ENCODE assay signal across 29 mouse cellular contexts in the genomic region with DNA sequence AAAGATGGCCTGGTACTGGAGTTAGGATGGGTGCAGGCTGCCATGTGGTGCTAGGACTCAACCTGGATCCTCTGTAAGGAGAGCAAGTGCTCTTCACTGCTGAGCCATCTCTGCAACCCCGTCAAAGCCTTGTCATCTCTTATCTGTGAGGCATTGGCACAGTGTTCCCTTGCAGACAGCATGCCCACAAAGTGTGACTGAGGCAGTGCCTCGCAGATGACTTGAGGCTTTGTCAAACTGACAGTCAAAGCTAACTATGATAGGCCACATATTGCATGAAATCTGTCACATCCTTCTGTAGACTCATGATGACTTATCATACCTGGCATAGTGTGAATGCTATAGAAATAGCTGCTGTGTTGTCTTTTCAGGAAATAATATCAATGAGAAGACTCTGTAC. TPM values are rescaled to one million over a fixed set of nuclear protein-coding genes. Genes with fewer than 3 reads are reported as not detected.
DNase-seq lines count a peak whose midpoint lies in the region; ATAC-seq and TF ChIP-seq lines count a peak whose summit lies in the region.
"Had no signal": no experiment of that assay in that cellular context is flagged by ENCODE, and none has a peak within 500 bp of the region (broad histone marks: within the 10 kb centered on the region; RNA-seq: fewer than 3 reads in every experiment).

No protein-coding gene starts in this region.

- H3K9ac ChIP-seq in forebrain, postnatal 0 days: no peak overlapping the region
- H3K9ac ChIP-seq in liver, postnatal 0 days (replicated peaks): no peak overlapping the region
- H3K9ac ChIP-seq in neural tube, embryonic 15.5 days (replicated peaks): no peak overlapping the region
- H3K9ac ChIP-seq: embryonic facial prominence, embryonic 12.5 days; forebrain, embryonic 12.5 days; heart, embryonic 13.5 days; hindbrain, embryonic 15.5 days; kidney, embryonic 15.5 days had no signal

- DNase-seq in forebrain, postnatal 0 days: peak; percentile 47
- no peak for DNase-seq in forebrain, embryonic 10.5 days (ENCODE audit: extremely low spot score, low spot score)
- DNase-seq in brain, adult 2 months (ENCODE audit: low read depth, low spot score): peak; percentile 40
- no peak for DNase-seq in liver, postnatal 0 days
- no peak for DNase-seq in kidney, postnatal 4 days
- DNase-seq in spleen, postnatal 36 days (ENCODE audit: low spot score in 2 of 2): no peak
- DNase-seq: adrenal gland, postnatal 25 days; cerebellum, adult 8-10 months; cerebellum, postnatal 25 days; gastrocnemius, postnatal 10 days; heart, postnatal 10 days; kidney, adult 11 months; kidney, postnatal 25 days; left cerebral cortex, postnatal 4 days; lung, adult 2 months; lung, postnatal 10 days; midbrain, embryonic 14.5 days; retina, postnatal 1 day; right cerebral cortex, postnatal 25 days; thymus, postnatal 14 days had no signal

- peak; percentile 73 for ATAC-seq in forebrain, postnatal 0 days
- ATAC-seq in erythroid progenitor cell, adult 5-6 weeks (replicated peaks; ENCODE audit: low FRiP score, poor library complexity, severe bottlenecking): peak; percentile 12
- peak; percentile 18; the same call in 1 of the 2 replicates for ATAC-seq in liver, postnatal 0 days
- ATAC-seq in neural tube, embryonic 15.5 days (ENCODE audit: low FRiP score): no peak
- ATAC-seq: inflammation-experienced regulatory T-cells, adult 6 months had no signal

- H3K27me3 ChIP-seq in forebrain, postnatal 0 days (ENCODE audit: insufficient read depth, low read length): no peaks in the 10 kb centered on the region
- H3K27me3 ChIP-seq in forebrain, embryonic 10.5 days (ENCODE audit: poor library complexity, severe bottlenecking): no peaks in the 10 kb centered on the region
- no peaks in the 10 kb centered on the region for H3K27me3 ChIP-seq in liver, postnatal 0 days (ENCODE audit: insufficient read depth, low read length)
- no peaks in the 10 kb centered on the region for H3K27me3 ChIP-seq in neural tube, embryonic 15.5 days (replicated peaks)
- H3K27me3 ChIP-seq: embryonic facial prominence, embryonic 12.5 days; forebrain, embryonic 12.5 days; heart, embryonic 13.5 days; hindbrain, embryonic 15.5 days; kidney, embryonic 15.5 days had no signal

- H3K4me2 ChIP-seq in forebrain, postnatal 0 days (ENCODE audit: low read depth): no peak overlapping the region
- no peak overlapping the region for H3K4me2 ChIP-seq in liver, postnatal 0 days (ENCODE audit: low read depth, low read length)
- H3K4me2 ChIP-seq in neural tube, embryonic 15.5 days: no peak overlapping the region
- H3K4me2 ChIP-seq: embryonic facial prominence, embryonic 12.5 days; forebrain, embryonic 12.5 days; heart, embryonic 13.5 days; hindbrain, embryonic 15.5 days; kidney, embryonic 15.5 days had no signal

- H3K4me1 ChIP-seq in forebrain, postnatal 0 days (ENCODE audit: insufficient read depth): no peaks in the 10 kb centered on the region
- peaks cover 14% of the 10 kb centered on the region; the same call in 1 of the 2 replicates for H3K4me1 ChIP-seq in forebrain, embryonic 10.5 days
- peaks cover 30% of the 10 kb centered on the region for H3K4me1 ChIP-seq in liver, postnatal 0 days (ENCODE audit: insufficient read depth)
- peaks cover 4% of the 10 kb centered on the region for H3K4me1 ChIP-seq in neural tube, embryonic 15.5 days
- H3K4me1 ChIP-seq: embryonic facial prominence, embryonic 12.5 days; forebrain, embryonic 12.5 days had no signal

- no peak overlapping the region for H3K4me3 ChIP-seq in forebrain, postnatal 0 days (ENCODE audit: low read depth, low read length)
- no peak overlapping the region for H3K4me3 ChIP-seq in forebrain, embryonic 10.5 days
- H3K4me3 ChIP-seq in liver, postnatal 0 days (ENCODE audit: low read depth, low read length): no peak overlapping the region
- no peak overlapping the region for H3K4me3 ChIP-seq in neural tube, embryonic 15.5 days (replicated peaks)
- H3K4me3 ChIP-seq: embryonic facial prominence, embryonic 12.5 days; forebrain, embryonic 12.5 days; heart, embryonic 13.5 days; hindbrain, embryonic 15.5 days; kidney, embryonic 15.5 days; layer of hippocampus, adult 2 months had no signal

- no peaks in the 10 kb centered on the region for H3K36me3 ChIP-seq in forebrain, postnatal 0 days (ENCODE audit: insufficient read depth)
- H3K36me3 ChIP-seq in forebrain, embryonic 10.5 days (replicated peaks): no peaks in the 10 kb centered on the region
- 0 out of 2 replicates have a peak, but pooled peaks cover 2% of the 10 kb centered on the region for H3K36me3 ChIP-seq in liver, postnatal 0 days (replicated peaks; ENCODE audit: insufficient read depth, low read length)
- H3K36me3 ChIP-seq in neural tube, embryonic 15.5 days: peaks cover 4% of the 10 kb centered on the region; the same call in 1 of the 2 replicates
- H3K36me3 ChIP-seq: embryonic facial prominence, embryonic 12.5 days; forebrain, embryonic 12.5 days; hindbrain, embryonic 15.5 days had no signal

- WGBS in forebrain, postnatal 0 days: 60% methylated on average over 2 of the region's 2 CpGs
- WGBS in forebrain, embryonic 10.5 days: 81% methylated on average over 2 of the region's 2 CpGs
- 45% methylated on average over 2 of the region's 2 CpGs for WGBS in liver, postnatal 0 days (ENCODE audit: insufficient replicate concordance)
- 76% methylated on average over 2 of the region's 2 CpGs for WGBS in neural tube, embryonic 15.5 days

- no peak for TF ChIP-seq CTCF in forebrain, postnatal 0 days (IDR thresholded peaks at IDR 0.05; ENCODE audit: low read depth)
- TF ChIP-seq CTCF in liver, postnatal 0 days (IDR thresholded peaks at IDR 0.05; ENCODE audit: low read depth): no peak

- no peak overlapping the region for H3K27ac ChIP-seq in forebrain, postnatal 0 days (ENCODE audit: low read depth, low read length)
- no peak overlapping the region for H3K27ac ChIP-seq in forebrain, embryonic 10.5 days
- no peak overlapping the region for H3K27ac ChIP-seq in liver, postnatal 0 days (ENCODE audit: low read depth)
- no peak overlapping the region for H3K27ac ChIP-seq in neural tube, embryonic 15.5 days (replicated peaks)
- H3K27ac ChIP-seq: embryonic facial prominence, embryonic 12.5 days; forebrain, embryonic 12.5 days; heart, embryonic 13.5 days; hindbrain, embryonic 15.5 days; kidney, embryonic 15.5 days; layer of hippocampus, adult 2 months had no signal

- no peaks in the 10 kb centered on the region for H3K9me3 ChIP-seq in forebrain, postnatal 0 days (ENCODE audit: low read length)
- H3K9me3 ChIP-seq in forebrain, embryonic 10.5 days: no peaks in the 10 kb centered on the region
- no peaks in the 10 kb centered on the region for H3K9me3 ChIP-seq in liver, postnatal 0 days (ENCODE audit: low read length)
- no peaks in the 10 kb centered on the region for H3K9me3 ChIP-seq in neural tube, embryonic 15.5 days (replicated peaks)
- H3K9me3 ChIP-seq: embryonic facial prominence, embryonic 12.5 days; forebrain, embryonic 12.5 days; heart, embryonic 13.5 days; hindbrain, embryonic 15.5 days; kidney, embryonic 15.5 days had no signal

- TF ChIP-seq EP300 in liver, postnatal 0 days (IDR thresholded peaks at IDR 0.05; ENCODE audit: low read depth): no peak

RNA-seq across cellular contexts. Expression of a gene that starts 5.5 kb away (rescaled TPM):
- total RNA-seq in forebrain, postnatal 0 days (2014; rRNA removed): 19.2 and 29.7 TPM in 2 replicates
- polyA plus RNA-seq in forebrain, postnatal 0 days (2015; fragmentation: Nextera tagmentation; extraction: Ambion mirVana): 17.2 and 18.1 TPM in 2 replicates
- polyA plus RNA-seq in forebrain, embryonic 10.5 days (2016; fragmentation: Nextera tagmentation; extraction: Ambion mirVana): 20.1 and 23.0 TPM in 2 replicates
- total RNA-seq in erythroid progenitor cell, adult 5-6 weeks (2015; ENCODE audit: low replicate concordance): 32.1 and 36.0 TPM in 2 replicates
- total RNA-seq in erythroid progenitor cell, adult 5-6 weeks (2017; ENCODE audit: low replicate concordance): 17.2 and 29.4 TPM in 2 replicates
- 6.0 and 6.2 TPM in 2 replicates for polyA plus RNA-seq in liver, postnatal 0 days (2015; fragmentation: Nextera tagmentation; extraction: Ambion mirVana)
- 23.6 and 23.9 TPM in 2 replicates for polyA plus RNA-seq in neural tube, embryonic 15.5 days (2015; fragmentation: Nextera tagmentation; extraction: Ambion mirVana)

RNA-seq across cellular contexts. Expression of a gene that starts 11.8 kb away (rescaled TPM):
- 10.6 and 14.8 TPM in 2 replicates for total RNA-seq in forebrain, postnatal 0 days (2014; rRNA removed)
- 17.6 and 20.5 TPM in 2 replicates for polyA plus RNA-seq in forebrain, postnatal 0 days (2015; fragmentation: Nextera tagmentation; extraction: Ambion mirVana)
- polyA plus RNA-seq in forebrain, embryonic 10.5 days (2016; fragmentation: Nextera tagmentation; extraction: Ambion mirVana): 67.0 and 73.2 TPM in 2 replicates
- total RNA-seq in erythroid progenitor cell, adult 5-6 weeks (2015; ENCODE audit: low replicate concordance): 105 and 148 TPM in 2 replicates
- 93.2 and 132 TPM in 2 replicates for total RNA-seq in erythroid progenitor cell, adult 5-6 weeks (2017; ENCODE audit: low replicate concordance)
- 61.7 and 66.5 TPM in 2 replicates for polyA plus RNA-seq in liver, postnatal 0 days (2015; fragmentation: Nextera tagmentation; extraction: Ambion mirVana)
- 30.4 and 47.4 TPM in 2 replicates for polyA plus RNA-seq in neural tube, embryonic 15.5 days (2015; fragmentation: Nextera tagmentation; extraction: Ambion mirVana)

RNA-seq across cellular contexts. Expression of a gene that starts 40.9 kb away (rescaled TPM):
- 45.1 and 48.7 TPM in 2 replicates for total RNA-seq in forebrain, postnatal 0 days (2014; rRNA removed)
- polyA plus RNA-seq in forebrain, postnatal 0 days (2015; fragmentation: Nextera tagmentation; extraction: Ambion mirVana): 57.2 and 58.5 TPM in 2 replicates
- 74.3 and 76.2 TPM in 2 replicates for polyA plus RNA-seq in forebrain, embryonic 10.5 days (2016; fragmentation: Nextera tagmentation; extraction: Ambion mirVana)
- 9.2 and 16.2 TPM in 2 replicates for total RNA-seq in erythroid progenitor cell, adult 5-6 weeks (2015; ENCODE audit: low replicate concordance)
- 10.7 and 16.8 TPM in 2 replicates for total RNA-seq in erythroid progenitor cell, adult 5-6 weeks (2017; ENCODE audit: low replicate concordance)
- polyA plus RNA-seq in liver, postnatal 0 days (2015; fragmentation: Nextera tagmentation; extraction: Ambion mirVana): 26.7 and 28.8 TPM in 2 replicates
- 56.4 and 61.7 TPM in 2 replicates for polyA plus RNA-seq in neural tube, embryonic 15.5 days (2015; fragmentation: Nextera tagmentation; extraction: Ambion mirVana)

Comparison
In these comparisons a context has a peak if more than half of its experiments do, and no peak if none do; other contexts are left out.
1. DNase-seq: peak in forebrain, postnatal 0 days (single experiment) and brain, adult 2 months (single experiment); none in forebrain, embryonic 10.5 days (single experiment), liver, postnatal 0 days (single experiment), kidney, postnatal 4 days (0 of 2) and spleen, postnatal 36 days (0 of 2).